Mouse (Mus musculus) gastrocnemius, adult 2 months (tissue): ENCODE measurements at regions not wholly inside any gene's neighbourhood (a gene's known extent, or its start where the extent isn't known, plus 50 kb on each side); places are given as distances from the start of the nearest gene placed in this dataset.
A peak's percentile ranks its signal among the peaks of the same experiment; 100 is the strongest.

Source experiments
- DNase-seq: peaks from one replicate; pipeline ENCODE4 v3.0.0; 2022
- H3K27ac ChIP-seq: fragments of 200-600 bp; 2 replicates; pipeline ENCODE4 v1.8.1; 2022; ENCODE audit warnings: mild to moderate bottlenecking
- H3K4me3 ChIP-seq: fragments of 200-600 bp; 2 replicates; pipeline ENCODE4 v1.8.1; 2022; ENCODE audit warnings: mild to moderate bottlenecking, moderate library complexity
- CTCF ChIP-seq: fragments of 200-600 bp; IDR thresholded peaks from 2 replicates; pipeline ENCODE4 v1.8.1; 2022; ENCODE audit warnings: antibody characterized with exemption, mild to moderate bottlenecking, moderate library complexity
- intact Hi-C: fragments of 180-260 bp; cut with DNase I; formaldehyde crosslinking; loops from one replicate; pipeline ENCODE4 v1.15.1; 2025

DNA sequence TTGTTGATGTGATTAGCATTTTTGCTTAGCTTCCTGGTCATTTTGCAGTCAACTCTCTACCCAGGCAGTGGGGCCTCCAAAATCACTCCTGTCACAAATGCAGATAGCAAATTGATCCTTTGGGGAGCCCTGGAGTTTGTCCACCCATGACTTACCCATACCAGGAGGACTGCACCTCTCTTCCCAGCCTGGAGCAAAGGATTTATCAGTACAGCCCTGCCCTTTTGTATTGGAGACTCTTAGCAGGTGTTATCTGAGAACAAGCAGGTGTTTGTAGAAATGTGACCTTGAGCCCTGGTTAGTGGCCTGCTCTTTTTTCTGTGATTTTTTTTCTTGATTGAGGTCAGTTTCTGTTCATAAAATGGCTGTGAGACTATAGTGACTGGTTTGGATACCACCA lies 392.6 kb downstream of the Bcl11a start:
- TF ChIP-seq CTCF, result no peak
- no peak overlapping the region for H3K4me3 ChIP-seq
- no peak overlapping the region for H3K27ac ChIP-seq
- DNase-seq, result no peak
- intact Hi-C loops, result no loop called here

- intact Hi-C loops, result no loop called here
- H3K4me3 ChIP-seq, result no peak overlapping the region
- TF ChIP-seq CTCF, result no peak
- H3K27ac ChIP-seq, result no peak overlapping the region
- no peak for DNase-seq
Measured at GRCm38 (mm10) chr11:24472617-24473367, 394.9 kb downstream of the Bcl11a start.

DNA sequence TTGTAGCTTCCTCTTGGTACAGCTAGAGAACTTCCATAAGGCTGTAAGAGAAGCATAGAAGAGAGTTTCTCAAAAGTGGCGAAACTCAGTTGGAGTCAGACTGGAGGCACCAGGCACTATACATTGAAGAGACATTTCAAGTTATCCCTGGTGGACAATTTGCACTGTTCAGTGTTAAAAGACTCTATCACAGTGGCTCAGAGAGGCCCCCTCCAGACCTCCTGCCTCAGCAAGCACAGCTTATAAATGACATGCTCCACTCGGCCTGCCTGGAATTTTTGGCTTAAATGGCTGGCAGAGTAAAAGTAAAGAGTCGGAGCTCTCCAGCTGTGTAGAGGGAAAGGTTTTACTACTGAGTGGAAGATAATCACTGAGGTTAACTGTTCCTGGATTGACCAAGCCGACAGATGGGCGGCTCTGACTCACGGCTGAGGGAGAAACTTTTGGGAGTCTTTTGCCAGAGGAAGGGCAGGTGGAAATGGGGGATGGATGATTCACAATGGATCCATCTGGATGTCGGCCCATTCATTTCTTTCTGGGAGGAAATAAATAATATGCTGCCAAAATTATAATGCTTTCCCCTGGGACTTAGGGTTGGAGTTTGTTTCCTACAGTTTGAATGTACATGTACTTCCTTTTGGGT lies 395.6 kb downstream of the Bcl11a start:
- Histone ChIP-seq H3K27ac (no peak overlapping the region), H3K4me3 (no peak overlapping the region)
- no peak for DNase-seq
- intact Hi-C loops, result no loop called here
- TF ChIP-seq CTCF, result no peak

DNA sequence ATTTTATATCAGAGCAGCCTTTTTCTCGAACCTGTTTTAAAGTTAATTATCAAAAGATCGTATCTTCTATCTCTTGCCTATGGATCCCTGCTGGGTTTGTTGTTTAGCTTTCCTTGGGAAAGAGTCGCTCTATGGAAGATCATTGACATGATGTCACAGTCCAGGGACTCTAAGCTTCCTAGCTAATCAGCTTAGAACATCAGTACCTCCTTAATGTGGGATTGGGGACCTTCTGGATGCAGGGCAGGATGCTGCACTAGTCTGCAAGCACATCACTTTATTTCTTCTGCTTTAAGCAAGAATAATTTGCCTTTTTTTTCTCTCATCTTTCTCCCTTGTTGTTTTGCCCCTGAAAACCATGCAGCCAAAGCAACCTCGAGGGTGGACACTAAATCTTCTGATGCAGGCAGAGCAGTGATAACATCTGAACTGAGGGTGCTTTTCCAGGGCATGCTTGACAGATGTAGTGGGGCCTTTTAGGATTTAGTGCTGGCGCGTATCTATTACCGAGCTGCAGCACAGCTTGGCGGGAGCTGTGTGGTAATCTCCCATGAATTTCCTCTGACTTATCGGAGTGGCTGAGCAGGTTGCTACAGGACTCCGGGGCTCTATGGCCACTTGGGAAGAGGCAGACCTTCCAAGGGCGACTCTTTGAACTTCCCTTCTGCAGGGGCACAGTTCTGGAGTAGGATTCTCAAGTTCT lies 425.0 kb downstream of the Bcl11a start:
- no peak overlapping the region for H3K4me3 ChIP-seq
- no peak for DNase-seq
- no peak for TF ChIP-seq CTCF
- no peak overlapping the region for H3K27ac ChIP-seq
- intact Hi-C loops, result no loop called here

GRCm38 (mm10) chr11:24515568-24515967 lies 437.7 kb downstream of the Bcl11a start:
- no peak overlapping the region for H3K4me3 ChIP-seq
- H3K27ac ChIP-seq, result no peak overlapping the region
- intact Hi-C loops, result no loop called here
- DNase-seq, result no peak
- TF ChIP-seq CTCF, result no peak

DNA sequence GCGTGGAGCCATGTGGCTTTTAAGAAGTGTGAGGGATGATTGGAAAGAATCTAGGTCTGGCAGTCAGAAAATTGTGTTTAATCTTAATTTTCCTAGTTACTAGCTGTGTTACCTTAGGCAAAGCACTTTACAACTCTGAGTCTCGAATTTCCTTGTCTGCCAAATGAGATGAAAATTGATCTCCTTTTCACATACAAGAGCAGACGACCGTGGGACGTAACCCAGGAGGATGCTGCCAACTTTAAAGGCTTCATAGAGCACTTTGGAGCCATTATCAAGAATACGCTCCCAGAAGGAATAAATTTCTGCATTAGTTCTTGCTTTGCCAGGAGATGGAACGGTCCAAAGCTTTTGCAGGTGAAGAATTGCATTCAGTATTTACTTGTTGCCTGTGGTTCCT lies 457.6 kb downstream of the Bcl11a start:
- intact Hi-C loops, result no loop called here
- TF ChIP-seq CTCF, result no peak
- Histone ChIP-seq H3K4me3 (no peak overlapping the region), H3K27ac (no peak overlapping the region)
- no peak for DNase-seq

GRCm38 (mm10) chr11:24537721-24538120 lies 459.9 kb downstream of the Bcl11a start:
- intact Hi-C loops, result no loop called here
- Histone ChIP-seq H3K27ac (no peak overlapping the region), H3K4me3 (no peak overlapping the region)
- TF ChIP-seq CTCF, result no peak
- no peak for DNase-seq

DNA sequence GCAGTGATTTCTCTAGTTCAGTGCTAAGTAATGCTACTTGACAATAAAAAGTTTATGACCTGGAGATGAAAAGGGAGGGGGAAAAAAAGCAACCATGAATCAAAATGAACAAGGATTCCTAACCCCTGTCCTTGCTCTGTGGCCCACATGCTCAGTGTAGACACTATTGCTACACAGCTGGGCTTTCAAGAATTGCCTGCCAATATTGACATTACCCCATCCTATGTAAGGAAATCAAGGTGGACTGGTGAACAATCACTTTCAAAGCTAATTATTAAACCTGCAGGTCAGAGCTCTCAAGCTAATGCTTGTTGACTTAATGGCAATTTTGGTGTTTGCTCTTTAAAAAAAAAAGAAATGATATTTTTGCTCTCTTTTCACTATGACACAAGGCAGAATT lies 491.8 kb downstream of the Bcl11a start:
- Histone ChIP-seq H3K27ac (no peak overlapping the region), H3K4me3 (no peak overlapping the region)
- intact Hi-C loops, result no loop called here
- DNase-seq, result no peak
- TF ChIP-seq CTCF, result no peak

GRCm38 (mm10) chr11:24613529-24613928 lies 535.7 kb downstream of the Bcl11a start:
- intact Hi-C loops, result no loop called here
- DNase-seq, result peak; percentile 26
- no peak for TF ChIP-seq CTCF
- H3K27ac ChIP-seq, result no peak overlapping the region
- H3K4me3 ChIP-seq, result no peak overlapping the region

- H3K4me3 ChIP-seq, result no peak overlapping the region
- no peak overlapping the region for H3K27ac ChIP-seq
- no peak for DNase-seq
- intact Hi-C loops, result no loop called here
- no peak for TF ChIP-seq CTCF
Measured at GRCm38 (mm10) chr11:24615436-24615835, 537.6 kb downstream of the Bcl11a start.

DNA sequence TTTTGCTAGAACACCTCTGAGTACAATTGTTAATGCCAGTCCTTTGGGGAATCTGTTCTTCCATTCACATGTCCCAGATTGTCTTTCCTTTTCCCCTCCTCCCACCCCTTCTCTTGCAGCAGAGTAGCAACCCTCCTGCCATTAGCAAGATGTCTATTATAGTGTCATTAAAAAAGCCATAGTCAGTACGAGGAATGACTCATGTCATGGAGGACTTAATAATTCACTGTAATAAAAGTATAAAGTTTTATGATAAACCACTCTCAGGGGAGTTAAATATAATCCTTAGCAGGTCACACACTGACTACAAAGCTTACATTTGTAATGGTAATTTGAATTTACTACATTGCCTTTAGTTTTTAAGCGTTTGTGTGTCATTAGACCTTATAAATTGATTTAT lies 540.7 kb downstream of the Bcl11a start:
- DNase-seq, result no peak
- intact Hi-C loops, result no loop called here
- no peak overlapping the region for H3K4me3 ChIP-seq

DNA sequence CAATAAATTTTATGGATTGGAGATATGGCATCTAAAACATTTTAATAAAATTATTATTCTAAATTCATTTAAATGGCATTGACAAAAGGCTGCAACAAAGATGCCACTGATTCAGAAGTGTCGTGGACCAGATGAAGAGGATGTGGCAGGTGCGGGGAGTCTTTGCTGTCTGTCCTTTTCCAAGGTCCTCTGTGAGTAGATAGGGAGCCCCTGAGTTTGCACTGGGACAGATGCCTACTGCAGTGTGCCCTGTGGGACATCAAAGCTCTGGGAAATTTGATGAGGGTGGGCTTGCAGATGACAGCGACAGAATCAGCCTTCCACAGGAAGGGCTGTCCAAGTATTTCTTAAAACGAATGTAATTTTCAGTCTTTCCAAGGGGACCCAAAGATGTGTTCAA lies 541.2 kb downstream of the Bcl11a start:
- H3K27ac ChIP-seq, result no peak overlapping the region
- intact Hi-C loops, result no loop called here
- no peak for DNase-seq
- TF ChIP-seq CTCF, result no peak
- H3K4me3 ChIP-seq, result no peak overlapping the region

More for the DNA sequence above, 540.7 kb downstream of the Bcl11a start:
- TF ChIP-seq CTCF, result no peak
- H3K27ac ChIP-seq, result no peak overlapping the region

DNA sequence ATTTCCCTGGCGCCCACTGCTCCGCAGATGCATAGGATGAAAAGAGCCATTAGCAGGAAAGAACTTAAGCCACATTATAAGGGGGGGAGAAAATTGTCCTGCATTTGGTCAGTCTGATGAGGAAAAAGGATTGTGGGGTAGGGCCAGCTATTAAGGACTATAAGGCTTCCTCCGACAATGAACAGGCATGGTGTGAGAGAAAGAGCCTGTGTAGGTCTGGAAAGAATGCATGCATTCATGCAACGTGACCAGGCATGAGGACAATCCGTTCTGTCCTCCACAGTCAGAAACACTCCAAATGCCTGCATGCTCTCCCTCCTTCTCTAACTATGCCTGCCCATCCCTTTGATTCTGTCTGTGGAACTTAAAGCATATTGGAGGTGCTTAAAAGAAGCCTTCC lies 550.8 kb downstream of the Bcl11a start:
- Histone ChIP-seq H3K4me3 (no peak overlapping the region), H3K27ac (peak overlapping the region; percentile 56)
- DNase-seq, result no peak
- intact Hi-C loops, result no loop called here
- TF ChIP-seq CTCF, result no peak
